Mouse (Mus musculus) heart, postnatal 0 days (tissue): ENCODE data around the gene Fam24b.

Experiments used
- CTCF ChIP-seq: IDR thresholded peaks from 2 replicates; pipeline ENCODE4 v1.5.1; 2016; ENCODE audit warnings: antibody characterized with exemption, control low read depth, low read depth
- EP300 ChIP-seq: IDR thresholded peaks from 2 replicates; pipeline ENCODE4 v1.6.1; 2016; ENCODE audit warnings: antibody characterized with exemption, low read depth

- TF ChIP-seq CTCF, result no peak
- TF ChIP-seq EP300, result no peak
Measured at GRCm38 (mm10) chr7:131314493-131314892, 14.8 kb downstream of the Fam24b start.
